Mouse (Mus musculus) spleen, adult 18-20 months (tissue): ENCODE data around the gene Adnp.

Experiments
- DNase-seq, 2 experiments: peaks; one replicate each; pipeline ENCODE4 v3.0.0; 2022; ENCODE audit warnings: mixed read lengths in 2 of 2

Gene Adnp

GRCm38 (mm10) chr2:168206725-168207644 lies at the start of gene Adnp:
Adnp (minus strand) TSS chr2:168207112.
- DNase-seq = peak; percentile 93 to 95

- DNase-seq = no peak
These were observed 49.6 kb upstream of the Adnp start for GRCm38 (mm10) chr2:168256506-168256905.

GRCm38 (mm10) chr2:168253822-168254221 lies 46.9 kb upstream of the Adnp start:
- no peak for DNase-seq

- peak in 1 of 2 experiments; percentile 22 for DNase-seq
These were observed 45.9 kb upstream of the Adnp start for GRCm38 (mm10) chr2:168252639-168253292.

GRCm38 (mm10) chr2:168250270-168250669 lies 43.4 kb upstream of the Adnp start:
- peak; percentile 40 to 83 for DNase-seq

GRCm38 (mm10) chr2:168248856-168249245 lies 41.9 kb upstream of the Adnp start:
- peak in 1 of 2 experiments; percentile 30 for DNase-seq

- no peak for DNase-seq
These were observed 41.4 kb upstream of the Adnp start for GRCm38 (mm10) chr2:168248167-168248855.

DNA sequence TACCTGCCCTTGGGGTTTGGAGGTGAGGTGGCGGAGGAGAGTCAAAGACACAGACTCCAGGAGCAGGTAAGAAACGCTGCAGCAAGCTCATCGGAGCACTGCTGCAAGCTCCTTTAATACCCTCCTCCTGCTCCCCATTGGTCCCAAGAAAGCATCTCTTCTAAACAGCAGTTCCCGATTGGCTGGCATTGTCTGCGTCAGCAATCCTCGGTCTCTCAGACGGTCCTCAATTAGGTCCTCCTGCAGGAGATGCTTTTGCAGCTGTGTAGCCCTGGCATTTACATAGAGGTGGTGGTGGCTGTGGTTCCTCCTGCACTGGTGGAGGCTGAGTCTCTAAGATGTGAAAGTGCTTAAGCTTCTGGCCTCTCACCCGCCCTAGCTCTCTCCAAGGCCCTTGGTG lies 38.7 kb upstream of the Adnp start:
- DNase-seq = no peak

- DNase-seq = no peak
These were observed 36.4 kb upstream of the Adnp start for GRCm38 (mm10) chr2:168243278-168243677.

- DNase-seq = no peak
These were observed 35.9 kb upstream of the Adnp start for GRCm38 (mm10) chr2:168242841-168243240.

GRCm38 (mm10) chr2:168238335-168238734 lies 31.4 kb upstream of the Adnp start:
- no peak for DNase-seq

DNA sequence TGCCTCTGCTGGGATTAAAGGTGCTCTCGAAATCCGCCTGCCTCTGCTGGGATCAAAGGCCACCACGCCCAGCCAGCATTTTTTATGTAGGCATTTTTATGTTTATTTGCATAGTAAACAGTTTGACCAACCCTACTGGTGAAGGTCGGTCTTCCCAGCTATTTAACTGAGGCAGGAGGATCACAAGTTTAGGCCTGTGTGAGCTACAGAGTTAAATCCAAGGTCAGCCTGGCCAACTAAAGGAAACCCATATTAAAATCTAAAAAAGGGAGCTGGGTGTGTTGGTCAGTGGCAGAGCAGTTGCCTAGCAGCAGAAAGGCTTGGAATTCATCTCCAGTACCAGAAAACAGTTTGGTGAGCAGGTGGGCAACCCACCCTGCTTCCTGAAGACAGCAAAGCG lies 26.4 kb upstream of the Adnp start:
- DNase-seq = no peak

- no peak for DNase-seq
These were observed 24.5 kb upstream of the Adnp start for GRCm38 (mm10) chr2:168231471-168231829.

- no peak for DNase-seq
These were observed 24.0 kb upstream of the Adnp start for GRCm38 (mm10) chr2:168230773-168231470.

DNA sequence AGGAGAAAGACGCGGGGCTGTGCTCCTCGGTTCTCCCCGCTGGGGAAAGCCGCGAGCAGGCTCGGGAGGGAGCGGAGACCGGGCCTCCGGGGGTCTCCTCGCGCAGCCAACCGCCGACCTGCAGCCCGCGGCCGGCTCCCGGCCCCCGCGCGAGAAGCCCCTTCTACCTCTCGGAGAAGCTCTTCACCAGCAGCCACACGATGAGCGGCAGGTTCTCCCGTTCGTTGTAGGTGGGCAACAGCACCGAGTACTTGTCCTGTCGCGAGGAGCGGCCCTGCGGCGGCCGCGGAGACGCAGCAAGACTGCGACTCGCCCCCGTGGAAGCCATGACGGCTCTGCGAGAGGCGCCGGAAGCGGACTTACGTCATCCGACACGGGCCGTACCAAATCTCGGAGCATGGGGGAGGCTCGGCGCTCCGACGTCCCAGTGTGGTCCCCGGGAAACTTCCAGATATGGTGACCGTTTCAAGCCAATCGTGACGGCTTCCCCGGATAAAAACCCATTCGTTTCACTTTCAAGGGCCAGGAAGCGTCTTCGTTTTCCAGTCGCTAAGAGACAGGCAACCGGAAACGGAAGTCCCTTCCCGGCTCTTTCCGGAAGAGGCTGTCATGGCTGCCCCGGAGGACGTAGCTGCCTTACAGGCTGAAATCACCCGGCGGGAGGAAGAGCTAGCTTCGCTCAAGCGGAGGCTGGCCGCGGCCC lies 23.3 kb upstream of the Adnp start, which contains the start of the genes Gm20716, Dpm1 and Mocs3:
Gene Gm20716 (minus strand): TSS at position 339 of the 703 bp plus-strand sequence.
Gene Dpm1 (minus strand): TSS at position 566 of the 703 bp plus-strand sequence.
Gene Mocs3 (plus strand): TSS at position 597 of the 703 bp plus-strand sequence.
- DNase-seq = peak; percentile 74 to 82

DNA sequence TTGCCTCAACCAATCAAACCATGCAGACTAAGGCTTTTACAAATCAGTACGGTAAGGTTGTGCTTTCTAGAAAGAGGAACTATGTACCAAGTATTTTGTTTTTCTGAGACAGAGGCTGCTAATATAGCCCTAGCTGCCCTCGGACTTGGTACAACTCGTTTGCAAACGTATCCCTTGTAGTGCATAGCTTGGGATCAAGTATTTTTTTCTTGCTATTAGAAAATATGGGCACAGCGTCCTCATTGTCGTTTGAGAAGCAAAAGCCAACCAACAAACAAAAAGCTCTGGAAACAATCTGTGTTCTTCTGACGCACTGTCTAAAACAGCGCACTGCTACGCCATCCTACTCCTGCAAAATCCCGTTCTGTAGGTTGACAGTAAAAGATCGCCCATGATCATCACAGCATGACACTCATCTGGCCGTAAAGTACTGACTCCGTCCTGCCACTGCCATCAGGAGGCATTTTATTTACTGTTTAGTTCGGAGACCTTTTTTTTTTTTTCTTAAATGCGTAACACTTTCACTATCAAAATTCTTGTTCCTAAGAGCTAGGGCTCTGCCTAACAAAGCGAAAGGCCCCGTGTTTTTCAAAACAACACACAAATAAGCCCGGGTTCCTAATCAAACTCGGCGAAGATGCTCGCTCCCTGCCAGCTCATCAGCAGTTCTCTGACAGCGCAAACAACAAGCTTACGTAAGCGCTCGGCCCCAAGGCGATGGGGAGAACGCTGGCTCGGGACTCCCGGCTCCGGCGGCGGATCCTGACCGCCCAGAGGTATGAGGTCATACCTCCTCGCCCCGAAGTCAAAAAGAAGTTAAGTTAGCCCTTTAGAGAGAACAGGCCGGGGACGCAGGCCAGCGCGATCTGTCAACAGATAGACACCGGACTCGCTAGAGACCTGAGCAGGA lies 22.5 kb upstream of the Adnp start:
- no peak for DNase-seq

GRCm38 (mm10) chr2:168223326-168223725 lies 16.4 kb upstream of the Adnp start:
- no peak for DNase-seq

DNA sequence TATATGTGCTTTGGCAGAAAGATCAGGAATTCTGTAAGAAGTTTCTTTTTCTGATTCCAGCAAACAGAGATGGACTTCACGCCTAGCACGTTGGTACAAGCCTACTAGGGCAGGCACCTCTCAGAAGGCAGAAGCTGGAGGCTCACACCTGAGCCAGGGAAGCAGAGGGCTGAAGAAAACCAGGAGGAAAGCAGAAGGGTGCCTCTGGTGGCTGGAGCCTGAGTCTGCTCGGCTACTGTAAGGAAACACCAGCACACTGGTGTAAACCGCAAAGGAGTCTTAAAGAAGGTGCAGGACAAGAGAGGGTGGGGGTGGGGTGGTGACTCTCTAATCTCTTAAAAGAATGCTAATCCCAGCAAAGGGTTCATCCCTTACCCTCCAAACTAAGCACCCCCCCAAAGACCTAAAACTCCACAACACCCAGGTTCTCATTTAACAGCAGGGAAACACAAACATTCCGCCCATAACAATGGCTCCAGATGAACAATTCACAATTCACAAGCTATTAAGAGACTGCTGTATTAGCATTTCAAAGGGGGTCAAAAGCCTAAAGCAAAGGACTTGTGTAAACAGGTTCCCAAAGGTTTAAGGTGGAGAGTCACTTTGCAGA lies 7.0 kb upstream of the Adnp start:
- DNase-seq = no peak

DNA sequence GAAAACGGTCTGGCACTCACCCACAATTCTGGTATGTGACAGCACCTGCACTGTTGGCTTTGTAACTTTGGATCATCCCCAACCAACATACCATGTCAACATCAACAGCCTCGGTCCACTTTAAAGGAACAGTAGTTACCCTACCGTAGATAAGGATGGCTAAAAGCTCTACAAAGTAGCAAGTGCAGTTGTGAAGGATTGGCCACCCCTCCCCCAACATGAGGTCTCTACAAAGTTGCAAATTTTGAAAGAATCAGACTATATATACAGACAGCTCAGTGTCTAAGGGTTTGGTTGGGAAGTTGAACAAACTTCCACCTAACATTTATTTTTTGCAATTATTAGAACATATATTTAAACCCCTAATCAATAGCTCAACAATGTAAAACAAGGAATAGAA lies 971 bp upstream of the Adnp start:
- DNase-seq = no peak
